Mouse (Mus musculus): Measurements from ENCODE around the gene Olfr1201.

Olfr1201 gene

GRCm38 (mm10) chr2:88792736-88793135, at the start of gene Olfr1201:
Gene Olfr1201 (plus strand): TSS chr2:88793036.
- DNase-seq (ENCODE audit: low spot score): no peak

GRCm38 (mm10) chr2:88743379-88743778, 49.5 kb upstream of the Olfr1201 start:
- DNase-seq (ENCODE audit: low spot score): no peak

GRCm38 (mm10) chr2:88751270-88751669, 41.6 kb upstream of the Olfr1201 start, which contains the start of gene Olfr1198:
Gene Olfr1198 (minus strand): TSS chr2:88751370.
- no peak for DNase-seq (ENCODE audit: low spot score)

GRCm38 (mm10) chr2:88760369-88760768, 32.5 kb upstream of the Olfr1201 start, which contains the start of gene Olfr1199:
Gene Olfr1199 (minus strand): TSS chr2:88760469.
- no peak for DNase-seq (ENCODE audit: low spot score)

GRCm38 (mm10) chr2:88770388-88770787, 22.4 kb upstream of the Olfr1201 start, which contains the start of gene Olfr1200:
Gene Olfr1200 (minus strand): TSS chr2:88770488.
- DNase-seq (ENCODE audit: low spot score): no peak

GRCm38 (mm10) chr2:88814196-88814595, 21.4 kb downstream of the Olfr1201 start, which contains the start of gene Olfr1202:
Gene Olfr1202 (plus strand): TSS chr2:88814496.
- DNase-seq (ENCODE audit: low spot score): no peak

GRCm38 (mm10) chr2:88829437-88829836, 36.6 kb downstream of the Olfr1201 start, which contains the start of gene Olfr1205:
Gene Olfr1205 (plus strand): TSS chr2:88829737.
- no peak for DNase-seq (ENCODE audit: low spot score)

GRCm38 (mm10) chr2:88838477-88838876, 45.6 kb downstream of the Olfr1201 start:
- DNase-seq (ENCODE audit: low spot score): no peak

Measured in urinary bladder, postnatal 25 days (tissue).